Mouse (Mus musculus) ES-Bruce4 (cell line): ENCODE data around the gene Ctsd. TPM values are rescaled to one million over a fixed set of nuclear protein-coding genes. Genes with fewer than 3 reads are reported as not detected.

Experiments used
- H3K27ac ChIP-seq: 2 replicates; pipeline ENCODE4 v1.5.1; 2012; ENCODE audit warnings: low read length, inconsistent platforms; ENCODE audit not compliant: insufficient read depth
- H3K27me3 ChIP-seq: 2 replicates; pipeline ENCODE4 v1.6.1; 2012; ENCODE audit warnings: mild to moderate bottlenecking, low read length, inconsistent platforms; ENCODE audit not compliant: control insufficient read depth, poor library complexity, insufficient read depth, severe bottlenecking
- H3K36me3 ChIP-seq: 2 replicates; pipeline ENCODE4 v1.6.1; 2012; ENCODE audit warnings: inconsistent platforms, mild to moderate bottlenecking, low read length, moderate library complexity; ENCODE audit not compliant: control insufficient read depth, poor library complexity, insufficient read depth, severe bottlenecking
- H3K4me1 ChIP-seq: one replicate; pipeline ENCODE4 v1.8.1; 2011; ENCODE audit warnings: low read length; ENCODE audit not compliant: control insufficient read depth, insufficient read depth
- H3K4me3 ChIP-seq: 2 replicates; pipeline ENCODE4 v1.5.1; 2011; ENCODE audit warnings: low read depth, mild to moderate bottlenecking, low read length
- H3K9ac ChIP-seq: 2 replicates; pipeline ENCODE4 v1.6.1; 2012; ENCODE audit warnings: low read depth, mild to moderate bottlenecking, inconsistent platforms; ENCODE audit not compliant: poor library complexity, severe bottlenecking
- H3K9me3 ChIP-seq: replicated peaks from 2 replicates; pipeline ENCODE4 v1.6.1; 2012; ENCODE audit warnings: mild to moderate bottlenecking, low read length, inconsistent platforms; ENCODE audit not compliant: control insufficient read depth, poor library complexity, insufficient read depth, severe bottlenecking
- CTCF ChIP-seq: IDR thresholded peaks from one replicate; pipeline ENCODE4 v1.8.1; 2011; ENCODE audit warnings: low read depth, low read length
- EP300 ChIP-seq: IDR thresholded peaks from 2 replicates; pipeline ENCODE4 v1.6.1; 2011; ENCODE audit warnings: low read depth, low read length; ENCODE audit not compliant: insufficient read depth
- POLR2A ChIP-seq: IDR thresholded peaks from one replicate; pipeline ENCODE4 v1.8.1; 2011; ENCODE audit warnings: low read length; ENCODE audit not compliant: insufficient read depth
- polyA plus RNA-seq: library from polyadenylated mRNA; stranded (reverse); fragments of >200 nt; gene quantifications from 2 replicates; pipeline ENCODE4 v1.2.4, GENCODE M21; 2011; ENCODE audit warnings: low read depth; ENCODE audit not compliant: missing spikeins, insufficient read depth, insufficient read length

Ctsd gene
- polyA plus RNA-seq, 1 experiment, result 248 TPM

DNA sequence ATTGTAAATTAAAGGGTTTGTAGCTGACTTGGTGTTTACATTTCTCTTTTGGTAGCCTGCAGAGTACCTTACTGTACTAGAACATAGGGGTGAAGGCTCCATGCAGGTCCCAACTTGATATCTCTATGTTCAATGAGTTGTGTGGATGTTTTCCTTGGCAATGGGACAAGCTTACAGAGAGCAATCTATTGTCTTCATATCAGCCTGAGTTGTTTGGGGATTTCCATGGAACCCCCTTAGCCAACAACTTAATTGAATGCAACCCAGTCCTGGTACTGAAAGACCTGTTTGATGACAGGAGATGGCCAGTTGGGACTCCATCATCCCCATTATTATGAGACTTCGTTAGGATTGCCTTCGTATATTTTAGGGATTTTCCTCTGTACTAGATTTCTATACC lies 30.2 kb upstream of the Ctsd start:
- TF ChIP-seq CTCF (no peak), EP300 (no peak), POLR2A (no peak)
- Histone ChIP-seq H3K9me3 (peaks cover 5% of the 10 kb centered on the region), H3K4me1 (no peaks in the 10 kb centered on the region), H3K4me3 (no peak overlapping the region), H3K9ac (no peak overlapping the region), H3K36me3 (no peaks in the 10 kb centered on the region), H3K27ac (no peak overlapping the region), H3K27me3 (no peaks in the 10 kb centered on the region)

DNA sequence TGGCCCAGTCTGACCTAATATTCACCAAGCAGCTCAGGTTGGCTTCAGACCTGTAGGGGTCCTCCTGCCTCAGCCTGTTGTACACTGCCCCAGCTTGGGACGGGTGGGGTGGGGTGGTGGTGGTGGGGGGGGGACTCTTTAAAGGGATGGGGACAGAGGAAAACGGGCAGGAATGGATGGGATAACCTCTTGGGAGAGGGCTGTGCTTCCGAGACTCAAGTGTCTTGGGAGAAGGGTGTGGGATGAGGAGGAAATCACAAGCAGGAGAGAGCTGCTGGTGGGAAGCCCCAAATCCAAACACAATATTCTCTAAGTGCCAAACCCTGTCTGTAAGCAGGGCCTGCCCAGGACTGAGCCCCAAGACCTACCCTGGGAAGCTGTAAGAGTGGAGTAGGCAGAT lies 28.4 kb upstream of the Ctsd start:
- TF ChIP-seq EP300 (no peak), POLR2A (no peak), CTCF (no peak)
- Histone ChIP-seq H3K9me3 (peaks cover 5% of the 10 kb centered on the region), H3K27ac (no peak overlapping the region), H3K4me3 (no peak overlapping the region), H3K36me3 (no peaks in the 10 kb centered on the region), H3K4me1 (no peaks in the 10 kb centered on the region), H3K9ac (no peak overlapping the region), H3K27me3 (no peaks in the 10 kb centered on the region)

DNA sequence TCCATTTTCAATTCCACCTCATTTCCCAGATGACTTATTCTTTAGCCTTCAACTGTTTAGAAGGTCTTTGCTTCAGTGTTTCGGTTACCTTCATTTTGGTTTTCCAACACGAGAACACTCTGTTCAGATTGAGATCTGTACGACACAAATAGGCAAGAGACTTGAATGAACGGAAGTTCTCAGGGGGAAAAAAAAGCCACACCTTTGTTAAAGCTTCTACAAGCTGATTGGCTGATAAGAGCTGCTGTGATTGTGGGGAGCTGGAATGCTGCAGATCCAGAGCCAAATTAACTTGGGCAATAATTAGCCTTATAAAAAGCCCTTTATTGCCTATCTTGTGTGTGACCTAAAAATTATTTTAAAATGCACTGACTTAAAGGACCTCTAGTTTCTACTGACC lies 27.5 kb upstream of the Ctsd start:
- Histone ChIP-seq H3K9ac (no peak overlapping the region), H3K27ac (no peak overlapping the region), H3K9me3 (peaks cover 5% of the 10 kb centered on the region), H3K4me3 (no peak overlapping the region), H3K4me1 (no peaks in the 10 kb centered on the region), H3K27me3 (no peaks in the 10 kb centered on the region), H3K36me3 (no peaks in the 10 kb centered on the region)
- TF ChIP-seq EP300 (no peak), CTCF (no peak), POLR2A (no peak)

DNA sequence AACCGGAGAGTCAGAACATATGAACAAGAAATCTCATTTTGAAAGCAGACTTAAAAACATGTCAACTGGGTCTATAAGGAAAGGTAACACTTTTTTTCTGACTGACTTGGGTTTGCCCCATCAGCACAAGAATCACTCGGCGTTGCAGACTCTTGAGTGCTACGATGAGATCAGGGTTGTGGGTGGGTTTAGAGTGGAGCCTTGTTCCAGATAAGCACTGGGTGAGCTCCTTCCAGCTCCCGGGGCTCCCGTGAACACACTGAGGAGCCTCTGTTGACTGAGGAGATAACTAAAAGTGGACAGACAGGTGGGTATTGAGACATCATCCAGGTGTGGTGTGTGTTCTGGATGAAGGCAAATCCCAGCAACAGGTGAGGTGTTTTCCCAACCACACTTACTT lies 25.4 kb upstream of the Ctsd start:
- H3K27ac ChIP-seq, result no peak overlapping the region
- no peak for TF ChIP-seq CTCF
- TF ChIP-seq EP300, result no peak
- no peak for TF ChIP-seq POLR2A

DNA sequence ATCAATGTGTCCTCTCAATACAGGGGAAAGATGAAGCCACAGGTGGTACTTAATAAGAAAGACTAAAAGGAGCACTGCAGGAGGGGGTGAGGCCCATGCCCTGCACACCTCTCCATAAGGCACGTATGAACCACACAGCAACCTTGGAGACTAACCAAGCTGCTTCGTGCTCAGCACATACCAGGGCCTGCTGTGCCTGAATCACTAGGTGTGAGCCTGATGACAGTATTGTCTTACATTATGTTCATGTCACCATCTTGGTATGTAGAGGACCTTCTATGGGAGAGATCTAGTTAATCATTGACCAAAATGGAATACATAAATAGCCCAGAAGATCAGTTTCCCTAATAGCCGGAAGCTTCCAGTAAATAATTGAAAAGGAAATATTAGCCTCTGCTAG lies 21.8 kb upstream of the Ctsd start:
- Histone ChIP-seq H3K4me3 (no peak overlapping the region), H3K27ac (no peak overlapping the region), H3K36me3 (no peaks in the 10 kb centered on the region), H3K9ac (no peak overlapping the region), H3K9me3 (no peaks in the 10 kb centered on the region), H3K4me1 (no peaks in the 10 kb centered on the region), H3K27me3 (no peaks in the 10 kb centered on the region)
- no peak for TF ChIP-seq CTCF
- no peak for TF ChIP-seq POLR2A
- no peak for TF ChIP-seq EP300

More for the DNA sequence above, 25.4 kb upstream of the Ctsd start:
- Histone ChIP-seq H3K27me3 (no peaks in the 10 kb centered on the region), H3K36me3 (no peaks in the 10 kb centered on the region), H3K9ac (no peak overlapping the region), H3K4me3 (no peak overlapping the region), H3K9me3 (no peaks in the 10 kb centered on the region), H3K4me1 (no peaks in the 10 kb centered on the region)

DNA sequence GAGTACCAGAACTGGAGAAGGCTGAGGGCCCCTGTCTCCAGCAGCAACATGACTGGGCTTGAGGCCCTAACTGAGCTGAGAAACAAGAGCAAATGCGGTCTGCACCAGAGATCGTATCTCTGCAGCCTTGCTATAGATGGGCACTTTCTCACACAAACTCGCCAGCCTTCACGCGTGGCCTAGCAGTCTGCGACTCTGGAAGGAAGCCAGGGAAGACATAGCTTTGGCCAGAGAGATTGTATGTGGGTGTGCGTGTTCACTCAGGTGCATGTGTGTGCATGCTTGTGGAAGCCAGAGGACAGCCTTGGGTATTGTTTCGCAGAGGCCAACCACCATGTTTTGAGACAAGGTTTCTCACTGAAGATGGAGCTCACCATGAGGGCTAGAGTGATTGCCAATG lies 20.8 kb upstream of the Ctsd start:
- no peak overlapping the region for H3K27ac ChIP-seq
- H3K27me3 ChIP-seq, result no peaks in the 10 kb centered on the region
- TF ChIP-seq EP300 (no peak), CTCF (no peak), POLR2A (no peak)
- no peaks in the 10 kb centered on the region for H3K36me3 ChIP-seq
- no peak overlapping the region for H3K4me3 ChIP-seq
- no peak overlapping the region for H3K9ac ChIP-seq
- H3K4me1 ChIP-seq, result no peaks in the 10 kb centered on the region
- no peaks in the 10 kb centered on the region for H3K9me3 ChIP-seq

DNA sequence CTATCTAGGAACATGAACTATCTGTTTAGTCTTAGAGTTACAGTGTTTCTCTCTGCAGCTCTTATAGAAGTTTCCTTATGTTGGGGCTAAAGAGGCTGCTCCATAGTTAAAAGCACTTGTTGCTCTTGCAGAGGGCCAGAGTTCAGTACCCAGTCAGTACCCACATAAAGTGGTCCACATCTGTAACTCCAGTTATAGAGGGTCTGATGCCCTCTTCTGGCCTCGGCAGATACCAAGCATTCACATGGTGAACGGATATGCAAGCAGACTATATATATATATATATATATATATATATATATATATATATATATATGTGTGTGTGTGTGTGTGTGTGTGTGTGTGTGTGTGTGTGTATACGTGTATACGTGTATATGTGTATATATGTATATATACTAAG lies 20.1 kb upstream of the Ctsd start:
- Histone ChIP-seq H3K4me3 (no peak overlapping the region), H3K9ac (no peak overlapping the region), H3K36me3 (no peaks in the 10 kb centered on the region), H3K4me1 (no peaks in the 10 kb centered on the region), H3K27ac (no peak overlapping the region), H3K27me3 (no peaks in the 10 kb centered on the region), H3K9me3 (no peaks in the 10 kb centered on the region)
- no peak for TF ChIP-seq EP300
- no peak for TF ChIP-seq POLR2A
- TF ChIP-seq CTCF, result no peak
